Mouse (Mus musculus) CD4-positive naive resting alpha-beta T cell, adult 76 days (primary cell): ENCODE data around the gene Dlg2. TPM values are rescaled to one million over a fixed set of nuclear protein-coding genes. Genes with fewer than 3 reads are reported as not detected.

Source experiments
- total RNA-seq: library from RNA; stranded (reverse); gene quantifications from one replicate; pipeline ENCODE4 v1.2.4, GENCODE M21; 2023

Dlg2 gene
- total RNA-seq, result 0.59 TPM

GRCm38 (mm10) chr7:90476313-90477245, at the start of gene Dlg2:
Gene Dlg2, plus strand, starts transcription at chr7:90476672.

GRCm38 (mm10) chr7:90442518-90443080, 33.9 kb upstream of the Dlg2 start, which contains the start of gene Crebzf:
Gene Crebzf, plus strand, starts transcription at chr7:90442729.

GRCm38 (mm10) chr7:90456845-90457468, 19.5 kb upstream of the Dlg2 start, which contains the start of gene Tmem126a:
Gene Tmem126a, minus strand, starts transcription at chr7:90457229.

GRCm38 (mm10) chr7:90475793-90476312, 619 bp upstream of the Dlg2 start, which contains the start of gene Tmem126b:
Gene Tmem126b, minus strand, starts transcription at chr7:90476001.

Other genes starting within 250 kb of the Dlg2 start
- not detected for gene Ccdc83, start 210.9 kb upstream of the Dlg2 start, total RNA-seq
- gene Sytl2, start 174.4 kb upstream of the Dlg2 start, total RNA-seq, result 37.8 TPM
- gene Ccdc89, start 50.1 kb upstream of the Dlg2 start, total RNA-seq, result not detected
- gene Crebzf, start 33.9 kb upstream of the Dlg2 start, total RNA-seq, result 247 TPM
- gene Tmem126a, start 19.4 kb upstream of the Dlg2 start, total RNA-seq, result 21.3 TPM
- gene Tmem126b, start 671 bp upstream of the Dlg2 start, total RNA-seq, result 5.7 TPM